Mouse (Mus musculus) 416B (cell line): ENCODE results near the gene Hist1h3g.
A peak's percentile ranks its signal among the peaks of the same experiment; 100 is the strongest.
"Not testable (repeated sequence)": the region's sequence is repeated elsewhere in the genome, so short reads cannot be mapped to it uniquely, and the experiment has no call there.

Experiments
- DNase-seq: peaks from one replicate; pipeline ENCODE4 v3.0.0; 2011; ENCODE audit warnings: low read depth

Hist1h3g gene

DNA sequence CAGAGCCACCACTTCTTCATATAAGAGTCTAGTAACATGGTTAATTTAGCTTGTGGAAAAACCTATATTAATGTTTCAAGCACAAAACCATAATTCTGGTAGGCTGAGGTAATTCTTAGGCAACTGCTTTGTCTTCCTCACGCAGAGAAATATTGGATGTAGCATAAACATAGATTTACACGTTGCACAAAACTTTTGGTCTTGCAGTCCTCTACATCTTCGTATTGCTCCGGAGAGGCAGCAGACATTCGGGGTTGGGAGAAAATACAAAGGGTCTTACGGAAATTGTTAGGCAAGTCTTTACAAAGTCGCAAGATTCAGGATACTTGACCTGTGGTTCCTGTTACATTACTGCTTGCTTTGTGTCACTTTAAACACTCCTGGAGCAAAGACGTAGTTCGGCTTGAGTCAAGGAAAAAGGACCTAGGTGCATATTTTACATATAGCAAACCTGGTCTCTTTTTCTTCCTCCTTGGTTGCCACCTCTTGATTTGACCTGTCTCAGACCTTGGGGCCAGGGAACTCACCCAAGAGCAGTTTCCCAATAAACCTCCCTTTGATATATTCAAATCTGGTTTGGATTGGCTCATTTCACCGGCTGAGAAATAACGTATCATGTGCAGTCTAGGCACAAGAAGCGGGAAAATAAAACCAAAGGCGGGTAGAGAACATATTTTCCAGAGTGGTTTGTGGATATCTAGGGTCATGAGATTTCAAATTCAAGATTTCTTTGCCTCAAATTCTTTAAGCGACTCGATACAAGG, 672 bp upstream of the Hist1h3g start:
- DNase-seq: no peak

DNA sequence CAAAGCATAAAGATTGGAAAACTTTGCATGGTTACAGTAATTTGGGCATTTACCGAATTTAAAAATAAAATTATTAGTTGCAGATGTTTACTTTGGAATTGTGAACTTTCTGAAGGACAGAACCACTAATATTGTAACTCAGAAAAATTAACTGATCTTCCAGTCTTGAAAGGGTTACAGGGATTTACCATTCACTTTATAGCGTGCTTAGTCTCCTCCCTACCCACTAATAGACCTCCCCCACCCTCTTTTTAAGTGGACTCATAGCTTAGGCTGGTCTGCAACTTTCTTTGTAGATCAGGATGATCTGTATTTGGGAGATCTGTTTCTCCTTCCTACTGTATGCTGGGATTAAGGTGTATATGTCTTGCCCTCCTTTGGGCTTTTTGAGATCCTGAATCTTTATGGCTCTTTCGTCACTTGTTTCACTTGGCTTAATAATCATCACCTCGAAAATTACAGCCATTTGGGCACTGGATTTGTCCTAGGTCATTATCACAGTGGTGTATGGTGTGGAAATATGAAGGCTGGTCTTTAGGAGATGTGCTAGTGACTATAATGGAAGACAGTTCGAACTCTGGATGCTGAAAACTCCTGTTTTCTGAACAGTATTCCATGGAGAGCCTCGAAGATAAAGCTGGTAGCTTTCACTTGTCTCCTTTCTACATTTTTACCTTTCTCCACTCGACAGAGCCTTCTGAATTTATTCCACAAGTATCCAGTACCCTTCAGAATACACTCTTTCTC, 1.0 kb downstream of the Hist1h3g start:
- peak; percentile 88 for DNase-seq

DNA sequence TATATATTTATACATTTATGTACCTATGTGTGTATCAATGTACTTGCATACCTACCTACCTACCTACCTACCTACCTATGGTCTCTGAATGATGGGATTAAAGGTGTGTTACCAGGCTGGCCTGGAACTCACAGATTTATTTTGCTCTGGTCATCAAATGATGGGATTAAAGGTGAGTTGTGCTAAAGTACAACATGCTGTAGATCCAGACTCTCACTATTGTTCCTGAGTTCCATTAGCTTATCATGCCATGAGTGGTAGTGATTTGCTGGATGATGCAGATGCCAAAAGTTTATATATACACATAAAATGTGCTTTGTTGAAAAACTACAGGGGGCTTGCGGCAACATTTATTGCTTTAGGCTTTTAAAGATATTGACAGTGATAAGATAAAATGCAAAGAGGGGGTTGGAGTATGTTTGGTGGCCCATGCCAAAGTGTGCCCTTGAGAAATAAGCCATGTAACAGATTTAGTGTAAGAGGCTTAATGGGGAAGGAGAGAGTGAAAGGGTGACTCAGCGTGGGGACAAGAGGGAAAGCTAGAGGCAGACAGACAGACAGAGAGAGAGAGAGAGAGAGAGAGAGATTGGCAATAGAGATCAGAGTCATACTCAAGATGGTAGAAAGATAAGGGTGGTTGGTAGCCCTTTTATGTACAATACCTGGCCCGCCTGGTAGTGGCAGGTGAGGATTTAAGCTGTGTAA, 1.9 kb downstream of the Hist1h3g start:
- DNase-seq: peak; percentile 72

DNA sequence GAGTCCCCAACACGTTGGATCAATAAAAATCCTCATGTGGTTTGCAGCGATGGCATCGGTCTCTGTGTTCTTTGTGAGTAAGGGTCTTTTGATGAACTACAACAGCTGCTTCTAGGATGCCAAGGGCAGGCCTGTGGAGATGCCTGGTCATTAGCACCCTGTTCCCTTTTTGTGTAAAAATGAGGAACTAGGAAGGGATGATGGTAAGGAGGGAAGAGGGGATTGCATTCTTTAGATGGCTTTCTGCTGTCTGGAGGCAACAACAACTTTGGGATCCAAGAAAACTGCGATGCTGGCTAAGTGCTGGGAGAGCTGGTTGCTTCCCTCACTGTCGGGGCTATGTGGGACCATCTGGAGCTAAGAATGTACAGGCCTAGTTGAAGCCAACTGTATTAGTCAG, 3.0 kb downstream of the Hist1h3g start:
- no peak for DNase-seq

DNA sequence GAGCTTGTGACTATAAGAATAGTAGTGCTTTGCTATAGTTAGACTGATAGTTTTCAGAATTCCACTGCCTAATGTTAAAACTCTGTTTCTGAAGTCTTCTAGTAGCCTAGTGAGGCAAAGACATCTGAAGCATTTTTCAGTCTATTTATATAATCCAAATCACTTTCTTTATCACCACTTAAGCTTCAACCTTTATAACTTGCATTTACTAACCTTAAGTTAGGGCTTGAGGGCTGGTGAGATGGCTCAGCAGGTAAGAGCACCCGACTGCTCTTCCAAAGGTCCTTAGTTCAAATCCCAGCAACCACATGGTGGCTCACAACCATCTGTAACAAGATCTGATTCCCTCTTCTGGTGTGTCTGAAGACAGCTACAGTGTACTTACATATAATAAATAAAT, 4.6 kb downstream of the Hist1h3g start:
- not testable (repeated sequence) for DNase-seq

DNA sequence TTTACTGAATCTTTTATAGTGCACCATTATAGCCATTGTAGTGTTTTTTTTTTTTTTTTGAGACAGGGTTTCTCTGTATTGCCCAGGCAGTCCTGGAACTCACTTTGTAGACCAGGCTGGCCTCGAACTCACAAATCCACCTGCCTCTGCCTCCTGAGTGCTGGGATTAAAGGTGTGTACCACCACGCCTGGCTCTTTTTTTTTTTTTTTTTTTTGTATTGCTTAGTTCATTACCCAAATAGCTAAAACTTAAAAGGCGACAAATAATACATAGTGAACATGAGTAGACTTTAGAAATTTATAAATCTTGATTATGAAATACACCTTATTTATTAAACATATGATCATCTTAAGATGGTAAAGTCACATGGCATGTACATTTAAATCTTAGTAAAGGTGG, 6.3 kb downstream of the Hist1h3g start:
- DNase-seq: no peak

DNA sequence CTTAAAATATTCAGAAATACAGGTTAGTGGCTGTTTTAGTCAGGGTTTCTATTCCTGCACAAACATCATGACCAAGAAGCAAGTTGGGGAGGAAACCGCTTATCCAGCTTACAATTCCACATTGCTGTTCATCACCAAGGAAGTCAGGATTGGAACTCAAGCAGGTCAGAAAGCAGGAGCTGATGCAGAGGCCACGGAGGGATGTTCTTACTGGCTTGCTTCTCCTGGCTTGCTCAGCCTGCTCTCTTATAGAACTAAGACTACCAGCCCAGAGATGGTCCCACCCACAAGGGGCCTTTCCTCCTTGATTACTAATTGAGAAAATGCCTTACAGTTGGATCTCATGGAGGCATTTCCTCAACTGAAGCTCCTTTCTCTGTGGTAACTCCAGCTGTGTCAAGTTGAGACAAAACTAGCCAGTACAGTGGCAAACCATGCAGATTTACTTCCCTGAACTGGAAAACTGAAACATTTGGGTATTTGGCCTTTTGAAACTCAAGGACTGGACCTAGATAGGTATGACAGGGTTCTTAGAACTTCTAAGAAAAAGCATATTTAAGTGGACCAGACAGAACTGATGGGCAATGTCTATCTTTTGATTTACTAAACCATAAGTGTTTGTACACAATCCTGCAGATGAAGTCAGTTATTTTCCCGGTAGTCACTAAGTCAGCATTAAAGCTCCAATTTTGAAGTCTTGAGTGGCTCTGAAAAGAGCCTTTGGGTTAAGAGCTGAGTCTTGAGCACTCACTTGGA, 7.2 kb downstream of the Hist1h3g start:
- peak; percentile 89 for DNase-seq

DNA sequence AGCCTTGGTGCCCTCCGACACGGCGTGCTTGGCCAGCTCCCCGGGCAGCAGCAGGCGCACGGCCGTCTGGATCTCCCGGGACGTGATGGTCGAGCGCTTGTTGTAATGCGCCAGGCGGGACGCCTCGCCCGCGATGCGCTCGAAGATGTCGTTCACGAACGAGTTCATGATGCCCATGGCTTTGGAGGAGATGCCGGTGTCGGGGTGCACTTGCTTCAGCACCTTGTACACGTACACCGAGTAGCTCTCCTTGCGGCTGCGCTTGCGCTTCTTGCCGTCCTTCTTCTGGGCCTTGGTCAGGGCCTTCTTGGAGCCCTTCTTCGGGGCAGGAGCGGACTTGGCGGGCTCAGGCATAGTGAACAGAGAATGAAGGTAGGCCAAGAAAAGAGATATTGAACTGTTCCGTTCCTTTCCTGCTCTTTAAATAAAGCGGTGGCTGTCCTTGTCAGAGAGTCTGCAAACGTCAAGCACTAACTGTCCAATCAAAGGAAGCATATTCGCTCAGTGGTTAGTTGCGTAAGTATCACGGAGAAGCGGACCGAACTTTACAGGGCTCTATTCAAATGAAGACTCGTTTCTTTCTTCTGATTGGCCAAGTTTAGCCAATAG, 7.9 kb downstream of the Hist1h3g start, which contains the start of gene Hist1h2bh:
Gene Hist1h2bh, minus strand, starts transcription at position 394 of the 609 bp plus-strand sequence.
- peak; percentile 100 for DNase-seq

DNA sequence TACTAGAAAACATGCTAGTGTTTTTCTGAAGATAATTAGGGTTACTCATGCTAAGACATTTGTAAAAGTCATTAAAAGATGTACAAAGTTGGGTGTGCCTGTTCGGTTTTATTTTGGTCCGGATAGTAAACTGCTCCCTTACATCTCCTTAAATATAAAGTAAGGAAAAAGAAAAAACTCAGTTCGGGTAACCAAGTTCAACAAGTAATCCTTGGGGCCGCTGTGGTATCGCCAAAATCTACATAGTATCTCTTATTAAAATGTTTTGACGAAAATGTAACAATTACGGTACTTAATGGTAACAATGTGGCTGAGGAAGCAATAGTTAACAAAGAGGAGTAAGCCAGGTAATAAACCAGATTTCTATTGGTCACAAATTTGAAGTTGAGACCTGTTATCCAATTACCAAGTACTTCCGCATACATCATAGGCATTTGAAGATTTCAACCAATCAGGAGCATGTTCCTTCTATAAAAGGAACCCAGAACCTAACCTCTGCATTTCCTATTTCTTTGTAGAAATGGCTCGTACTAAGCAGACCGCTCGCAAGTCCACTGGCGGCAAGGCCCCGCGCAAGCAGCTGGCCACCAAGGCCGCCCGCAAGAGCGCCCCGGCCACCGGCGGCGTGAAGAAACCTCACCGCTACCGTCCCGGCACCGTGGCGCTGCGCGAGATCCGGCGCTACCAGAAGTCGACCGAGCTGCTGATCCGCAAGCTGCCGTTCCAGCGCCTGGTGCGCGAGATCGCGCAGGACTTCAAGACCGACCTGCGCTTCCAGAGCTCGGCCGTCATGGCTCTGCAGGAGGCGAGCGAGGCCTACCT, 9.0 kb downstream of the Hist1h3g start, which contains the start of gene Hist1h3f:
Gene Hist1h3f, plus strand, starts transcription at position 88 of the 822 bp plus-strand sequence.
- DNase-seq: peak; percentile 100

DNA sequence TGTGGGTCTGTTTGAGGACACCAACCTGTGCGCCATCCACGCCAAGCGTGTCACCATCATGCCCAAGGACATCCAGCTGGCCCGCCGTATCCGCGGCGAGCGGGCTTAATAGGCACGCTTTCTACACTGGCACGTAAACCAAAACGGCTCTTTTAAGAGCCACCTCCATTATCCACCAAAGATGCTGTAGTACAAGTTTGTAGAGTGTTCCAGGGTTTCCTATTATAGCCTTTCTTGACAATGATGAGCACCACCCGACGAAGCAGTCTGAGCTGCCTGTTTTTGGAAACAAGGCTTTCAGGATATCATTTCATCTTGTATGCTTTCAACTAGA, 9.5 kb downstream of the Hist1h3g start:
- peak; percentile 67 for DNase-seq

DNA sequence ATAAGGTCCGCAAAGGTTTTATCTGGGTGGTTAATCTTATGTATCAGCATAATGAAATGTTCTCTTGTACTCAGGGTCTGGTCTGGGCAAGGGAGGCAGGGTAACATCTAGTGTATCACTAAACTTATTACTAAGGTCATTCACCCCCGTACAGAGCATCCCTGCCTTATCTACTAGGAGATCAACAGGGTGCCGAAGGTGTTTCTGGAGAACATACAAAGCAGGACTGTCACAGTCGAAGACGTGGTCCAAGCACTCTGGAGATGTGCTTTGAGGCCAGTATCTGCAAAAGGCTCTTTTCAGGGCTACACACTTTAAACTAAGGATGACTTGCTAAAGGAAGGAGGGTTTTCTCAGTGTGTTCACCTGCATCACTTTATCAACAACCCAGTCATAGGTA, 11.5 kb downstream of the Hist1h3g start:
- no peak for DNase-seq

DNA sequence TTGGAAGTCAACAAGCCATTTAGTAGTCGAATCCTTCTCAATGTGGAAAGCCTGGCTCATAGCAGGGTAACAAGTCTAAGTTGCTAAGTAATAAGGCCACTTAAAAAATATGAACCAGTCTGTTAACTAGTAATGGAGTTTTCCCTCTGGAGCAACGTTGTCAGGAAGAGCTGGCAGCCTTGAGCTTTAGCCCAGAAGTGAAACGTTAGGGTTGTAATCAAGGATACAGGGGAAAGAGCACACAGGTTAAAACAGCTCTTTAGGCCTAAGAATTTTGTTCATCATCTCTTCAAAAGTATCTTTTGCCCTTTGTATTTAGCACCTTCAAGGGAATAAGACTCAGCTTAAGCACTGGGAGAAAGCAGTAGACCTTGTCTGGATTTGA, 15.5 kb downstream of the Hist1h3g start:
- peak; percentile 89 for DNase-seq

DNA sequence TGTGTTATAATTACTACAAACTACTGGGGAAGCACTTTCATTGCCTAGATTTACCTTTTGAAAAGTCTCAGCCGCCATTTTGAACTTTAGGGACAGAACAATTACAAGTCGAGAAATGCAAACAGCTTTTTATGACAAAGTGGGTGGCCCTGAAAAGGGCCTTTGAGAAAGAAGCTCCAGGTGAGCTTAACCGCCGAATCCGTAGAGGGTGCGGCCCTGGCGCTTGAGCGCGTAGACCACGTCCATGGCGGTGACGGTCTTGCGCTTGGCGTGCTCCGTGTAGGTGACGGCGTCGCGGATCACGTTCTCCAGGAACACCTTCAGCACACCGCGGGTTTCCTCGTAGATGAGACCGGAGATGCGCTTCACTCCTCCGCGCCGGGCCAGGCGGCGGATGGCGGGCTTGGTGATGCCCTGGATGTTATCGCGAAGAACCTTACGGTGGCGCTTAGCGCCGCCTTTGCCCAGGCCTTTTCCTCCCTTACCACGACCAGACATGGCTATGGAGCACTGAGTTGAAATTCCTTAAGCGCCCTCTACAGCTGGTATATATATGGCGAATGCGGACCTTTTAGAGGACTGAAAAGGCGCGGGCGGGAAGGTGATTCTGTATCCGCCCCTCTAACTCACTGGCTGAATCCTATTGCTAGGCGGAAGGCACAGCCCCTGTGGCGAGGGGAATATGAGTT, 16.1 kb downstream of the Hist1h3g start, which contains the start of gene Hist1h4f:
Gene Hist1h4f, minus strand, starts transcription at position 503 of the 689 bp plus-strand sequence.
- peak; percentile 99 for DNase-seq

DNA sequence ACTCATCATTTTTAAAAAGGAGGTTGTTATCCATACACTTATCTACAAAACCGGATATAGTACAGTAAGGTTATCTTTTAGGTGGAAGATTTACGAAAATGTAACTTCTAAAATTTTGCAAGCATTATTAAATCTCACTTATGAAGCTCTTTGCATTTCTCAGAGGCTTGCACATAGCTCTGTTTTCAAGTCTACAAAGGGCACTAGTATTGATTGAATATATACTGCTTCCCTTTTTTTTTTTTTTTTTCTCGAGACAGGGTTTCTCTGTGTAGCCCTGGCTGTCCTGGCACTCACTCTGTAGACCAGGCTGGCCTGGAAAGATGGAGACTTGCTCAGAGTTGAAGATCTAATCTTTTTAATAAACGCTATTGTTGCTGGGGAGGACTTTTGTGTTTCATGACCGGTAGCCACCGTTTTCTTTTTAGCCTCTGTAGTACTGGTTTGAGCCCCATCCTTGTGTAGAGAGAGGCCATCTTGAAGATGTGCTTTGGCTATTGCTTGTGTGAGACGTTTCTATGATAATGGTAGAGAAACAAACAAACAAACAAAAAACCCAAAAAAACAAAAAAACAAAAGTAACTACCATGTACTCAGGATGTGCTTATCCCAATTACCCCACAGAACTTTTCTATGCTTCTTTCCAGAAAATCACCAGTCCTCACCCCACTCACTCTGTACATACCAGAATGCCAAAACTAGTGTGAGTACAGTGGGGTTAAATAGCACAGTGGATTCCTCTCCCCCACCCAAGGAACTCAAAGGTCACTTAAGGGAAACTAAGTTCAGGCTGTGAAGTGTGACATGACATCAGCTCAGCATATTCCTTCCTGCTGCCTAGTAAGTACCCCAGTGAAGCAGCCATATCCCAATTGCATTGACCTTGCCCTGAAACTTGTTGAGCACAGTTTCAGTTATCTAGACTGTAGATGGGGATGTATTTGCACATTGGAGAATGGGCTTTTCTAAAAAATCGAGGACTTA, 17.0 kb downstream of the Hist1h3g start:
- DNase-seq: peak; percentile 71

DNA sequence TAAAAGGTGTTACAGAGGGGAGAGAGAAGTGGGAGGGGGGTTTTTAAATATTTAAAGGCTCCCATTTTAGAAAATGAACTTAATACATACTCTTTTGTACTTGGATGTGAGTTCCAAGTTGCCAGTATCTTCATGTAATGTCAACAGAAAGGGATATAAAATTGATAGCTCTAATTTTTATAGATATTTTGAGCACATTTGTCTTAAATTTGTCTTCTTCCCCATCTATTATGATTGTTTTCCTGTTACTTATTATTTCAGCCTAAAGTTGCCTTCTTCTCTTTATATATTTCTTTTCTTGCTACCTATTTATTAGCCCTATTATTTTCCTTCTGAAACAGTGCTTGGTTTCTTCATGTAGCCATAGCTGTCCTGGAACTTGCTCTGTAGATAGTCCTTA, 17.7 kb downstream of the Hist1h3g start, which contains the start of gene Hist1h1d:
Gene Hist1h1d, plus strand, starts transcription at position 301 of the 400 bp plus-strand sequence.
- DNase-seq: no peak

DNA sequence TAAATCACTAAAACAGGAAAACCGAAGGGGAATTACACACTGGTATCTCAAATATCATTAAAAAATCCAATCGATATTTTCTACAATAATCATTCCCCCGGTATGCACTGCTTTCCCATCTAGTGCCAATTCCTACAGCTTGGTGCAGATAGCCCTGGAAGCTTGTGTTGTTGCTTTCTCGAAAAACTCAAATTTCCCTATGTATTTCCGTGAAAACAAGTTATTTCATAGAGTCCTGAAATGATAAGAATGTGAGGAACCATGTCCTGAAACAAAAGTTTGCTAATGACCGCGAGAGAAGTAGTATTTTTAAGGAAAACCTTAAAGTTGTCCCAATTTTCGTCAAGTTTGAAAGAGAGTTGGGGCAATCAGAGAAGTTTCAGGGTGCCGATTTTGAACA, 19.2 kb downstream of the Hist1h3g start:
- peak; percentile 86 for DNase-seq

DNA sequence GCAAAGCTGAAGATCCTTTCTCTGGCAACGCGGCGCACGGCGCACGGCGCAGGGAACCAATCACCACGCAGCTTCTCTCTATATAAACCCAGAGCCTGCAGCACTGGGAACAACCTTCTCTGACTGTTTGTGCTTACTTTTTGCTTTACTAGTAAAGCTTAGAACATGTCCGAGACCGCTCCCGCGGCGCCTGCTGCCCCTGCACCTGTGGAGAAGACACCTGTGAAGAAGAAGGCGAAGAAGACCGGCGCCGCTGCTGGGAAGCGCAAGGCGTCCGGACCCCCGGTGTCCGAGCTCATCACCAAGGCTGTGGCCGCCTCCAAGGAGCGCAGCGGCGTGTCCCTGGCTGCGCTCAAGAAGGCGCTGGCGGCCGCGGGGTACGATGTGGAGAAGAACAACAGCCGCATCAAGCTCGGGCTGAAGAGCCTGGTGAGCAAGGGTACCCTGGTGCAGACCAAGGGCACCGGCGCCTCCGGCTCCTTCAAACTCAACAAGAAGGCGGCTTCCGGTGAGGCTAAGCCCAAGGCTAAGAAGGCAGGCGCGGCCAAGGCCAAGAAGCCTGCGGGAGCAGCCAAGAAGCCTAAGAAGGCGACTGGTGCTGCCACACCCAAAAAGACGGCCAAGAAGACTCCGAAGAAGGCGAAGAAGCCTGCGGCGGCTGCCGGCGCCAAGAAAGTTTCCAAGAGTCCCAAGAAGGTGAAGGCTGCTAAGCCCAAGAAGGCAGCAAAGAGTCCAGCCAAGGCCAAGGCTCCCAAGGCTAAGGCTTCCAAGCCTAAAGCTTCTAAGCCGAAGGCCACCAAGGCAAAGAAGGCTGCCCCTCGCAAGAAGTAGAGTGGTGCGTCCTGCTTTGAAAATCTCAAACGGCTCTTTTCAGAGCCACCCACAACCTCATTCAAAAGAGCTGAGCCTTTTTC, 20.0 kb downstream of the Hist1h3g start:
- DNase-seq: peak; percentile 99
